ENCODE assay signal across 18 mouse cellular contexts in the genomic region with DNA sequence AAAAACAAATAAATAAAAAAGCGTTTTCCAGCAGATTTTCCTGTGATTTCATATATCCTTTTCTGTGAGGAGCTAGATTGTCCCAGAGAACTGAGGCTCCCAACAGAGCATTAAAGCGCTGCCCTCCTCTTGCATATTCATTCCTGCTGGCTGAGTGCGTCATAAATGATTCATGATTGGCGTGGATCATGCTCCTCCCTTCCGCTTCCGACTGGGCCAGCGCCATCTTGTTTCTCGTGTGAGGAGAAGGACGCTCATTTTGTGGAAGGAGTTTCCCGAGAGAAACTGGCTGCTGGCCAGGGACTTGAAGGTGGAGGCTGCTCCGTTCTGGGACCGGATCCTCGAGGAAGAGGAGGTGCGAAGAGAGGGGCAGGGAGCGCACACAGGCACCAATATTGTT. TPM values are rescaled to one million over a fixed set of nuclear protein-coding genes. Genes with fewer than 3 reads are reported as not detected.
DNase-seq lines count a peak whose midpoint lies in the region.
"Had no signal": no experiment of that assay in that cellular context is flagged by ENCODE, and none has a peak within 500 bp of the region (broad histone marks: within the 10 kb centered on the region; RNA-seq: fewer than 3 reads in every experiment).

Gene Uba1y (plus strand): TSS at position 254 of the 400 bp plus-strand sequence.

- DNase-seq in ES-CJ7 (ENCODE audit: low read depth, low spot score), result peak; percentile 21
- peak; percentile 57 for DNase-seq in R1 (ENCODE audit: low read depth, low spot score)
- DNase-seq in testis, postnatal 14 days (ENCODE audit: low spot score), result peak; percentile 69
- no peak for DNase-seq in c-Kit-positive CD71-positive TER-119-positive erythroid progenitor cells, embryonic 14.5 days (ENCODE audit: low spot score)
- no peak for DNase-seq in left cerebral cortex, postnatal 14 days (ENCODE audit: low spot score in 2 of 2)
- DNase-seq: adrenal gland, adult 8-10 months; adrenal gland, postnatal 14 days; adrenal gland, postnatal 36 days; cerebellum, adult 11 months; cerebellum, adult 18-20 months; cerebellum, adult 8-10 months; cerebellum, adult 9-11 months; cerebellum, postnatal 14 days; cerebellum, postnatal 36 days; embryo, embryonic 11 days had no signal

- intact Hi-C loops in left cerebral cortex, postnatal 14 days (cut with DNase I), result no loop called here

RNA-seq across cellular contexts. Expression of gene Uba1y, which starts in this region (rescaled TPM):
- not detected for total RNA-seq in left cerebral cortex, postnatal 14 days (2021)
- total RNA-seq: adrenal gland, adult 18-20 months; adrenal gland, postnatal 14 days; adrenal gland, postnatal 36 days; common myeloid progenitor, adult 5-6 weeks; G1E had no signal

Comparison
In these comparisons a context has a peak if more than half of its experiments do, and no peak if none do; other contexts are left out.
1. DNase-seq: peak in ES-CJ7 (single experiment), R1 (single experiment) and testis, postnatal 14 days (single experiment); none in c-Kit-positive CD71-positive TER-119-positive erythroid progenitor cells, embryonic 14.5 days (single experiment) and left cerebral cortex, postnatal 14 days (0 of 2).